In the genomic region with DNA sequence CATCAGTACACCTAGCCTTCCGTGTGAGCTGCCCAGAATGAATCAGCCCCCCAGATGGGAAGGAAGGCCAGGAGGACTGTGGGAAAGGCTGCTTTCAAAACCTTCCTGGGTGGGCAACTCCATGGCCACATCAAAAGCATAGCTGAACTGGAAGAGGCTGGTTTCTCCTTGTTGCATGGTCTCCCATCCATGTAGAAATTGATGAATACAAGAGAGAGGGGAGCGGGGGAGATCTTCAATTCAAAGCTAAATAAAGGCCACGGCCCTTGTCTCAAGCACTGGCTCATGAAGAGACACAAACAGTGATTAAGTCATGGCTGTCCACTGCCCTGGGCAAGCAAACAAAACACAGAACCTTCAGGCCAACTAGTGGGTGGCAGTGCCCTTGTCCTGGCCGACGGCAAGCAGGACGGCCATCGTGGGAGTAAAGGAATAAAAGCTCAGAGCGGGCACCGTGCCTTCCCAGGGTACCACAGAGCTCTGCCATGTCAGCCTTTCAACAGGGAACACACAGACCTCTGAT, we compare ENCODE assay signal across 11 mouse cellular contexts.
DNase-seq lines count a peak whose midpoint lies in the region; ATAC-seq and TF ChIP-seq lines count a peak whose summit lies in the region.
"Had no signal": no experiment of that assay in that cellular context is flagged by ENCODE, and none has a peak within 500 bp of the region (broad histone marks: within the 10 kb centered on the region; RNA-seq: fewer than 3 reads in every experiment).

No protein-coding gene starts in this region.

- no peak for TF ChIP-seq CTCF in kidney, postnatal 0 days (IDR thresholded peaks at IDR 0.05; ENCODE audit: low read depth)
- TF ChIP-seq CTCF in midbrain, postnatal 0 days (IDR thresholded peaks at IDR 0.05), result no peak

- H3K36me3 ChIP-seq in kidney, postnatal 0 days (ENCODE audit: insufficient read depth, low read length), result peaks cover 3% of the 10 kb centered on the region; the same call in 1 of the 2 replicates
- H3K36me3 ChIP-seq in embryonic facial prominence, embryonic 13.5 days, result peaks cover 18% of the 10 kb centered on the region
- no peaks in the 10 kb centered on the region for H3K36me3 ChIP-seq in hindbrain, embryonic 14.5 days (replicated peaks; ENCODE audit: control insufficient read depth, insufficient read depth)
- H3K36me3 ChIP-seq in midbrain, postnatal 0 days (ENCODE audit: insufficient read depth, low read length), result peaks cover 4% of the 10 kb centered on the region; the same call in 1 of the 2 replicates

- peak overlapping the region; percentile 39 for H3K27ac ChIP-seq in kidney, postnatal 0 days
- peak overlapping the region; percentile 66 for H3K27ac ChIP-seq in embryonic facial prominence, embryonic 13.5 days
- H3K27ac ChIP-seq in hindbrain, embryonic 14.5 days, result peak overlapping the region; percentile 83
- 0 out of 2 replicates have a peak overlapping the region, but pooled peaks have one; percentile 63 for H3K27ac ChIP-seq in midbrain, postnatal 0 days (ENCODE audit: low read depth, low read length)

- peaks cover 58% of the 10 kb centered on the region for H3K4me1 ChIP-seq in kidney, postnatal 0 days (replicated peaks; ENCODE audit: insufficient read depth, low read length)
- H3K4me1 ChIP-seq in embryonic facial prominence, embryonic 13.5 days, result peaks cover 80% of the 10 kb centered on the region
- H3K4me1 ChIP-seq in hindbrain, embryonic 14.5 days (replicated peaks; ENCODE audit: control insufficient read depth, insufficient read depth, low read length), result peaks cover 77% of the 10 kb centered on the region
- H3K4me1 ChIP-seq in midbrain, postnatal 0 days (ENCODE audit: insufficient read depth, low read length), result peaks cover 28% of the 10 kb centered on the region; the same call in 1 of the 2 replicates

- peak; percentile 44; the same call in 1 of the 2 replicates for ATAC-seq in kidney, postnatal 0 days (replicated peaks; ENCODE audit: low FRiP score, low read depth)
- no peak for ATAC-seq in embryonic facial prominence, embryonic 13.5 days (ENCODE audit: insufficient number of reproducible peaks, insufficient read depth, low FRiP score, low TSS enrichment, low read depth)
- peak; percentile 35; the same call in 1 of the 2 replicates for ATAC-seq in hindbrain, embryonic 14.5 days (ENCODE audit: low FRiP score)
- peak; percentile 70 for ATAC-seq in midbrain, postnatal 0 days (ENCODE audit: low FRiP score)
- ATAC-seq: Patski had no signal

- H3K4me3 ChIP-seq in kidney, postnatal 0 days (replicated peaks; ENCODE audit: low read depth, low read length), result no peak overlapping the region
- H3K4me3 ChIP-seq in embryonic facial prominence, embryonic 13.5 days, result no peak overlapping the region
- H3K4me3 ChIP-seq in hindbrain, embryonic 14.5 days (replicated peaks; ENCODE audit: low read length), result no peak overlapping the region
- H3K4me3 ChIP-seq in midbrain, postnatal 0 days (ENCODE audit: low read depth, low read length), result no peak overlapping the region

- no peak overlapping the region for H3K4me2 ChIP-seq in kidney, postnatal 0 days (ENCODE audit: low read length)
- no peak overlapping the region for H3K4me2 ChIP-seq in embryonic facial prominence, embryonic 13.5 days
- no peak overlapping the region for H3K4me2 ChIP-seq in hindbrain, embryonic 14.5 days (replicated peaks)
- no peak overlapping the region for H3K4me2 ChIP-seq in midbrain, postnatal 0 days (ENCODE audit: low read depth, low read length, poor library complexity, severe bottlenecking)

- WGBS in kidney, postnatal 0 days, result 52% methylated on average over 9 of the region's 9 CpGs
- WGBS in embryonic facial prominence, embryonic 13.5 days, result 76% methylated on average over 9 of the region's 9 CpGs
- 18% methylated on average over 9 of the region's 9 CpGs for WGBS in hindbrain, embryonic 14.5 days
- 44% methylated on average over 9 of the region's 9 CpGs for WGBS in midbrain, postnatal 0 days

- no peaks in the 10 kb centered on the region for H3K9me3 ChIP-seq in kidney, postnatal 0 days (replicated peaks; ENCODE audit: low read length)
- H3K9me3 ChIP-seq in embryonic facial prominence, embryonic 13.5 days, result no peaks in the 10 kb centered on the region
- H3K9me3 ChIP-seq in hindbrain, embryonic 14.5 days (ENCODE audit: control insufficient read depth, low read length), result no peaks in the 10 kb centered on the region
- H3K9me3 ChIP-seq in midbrain, postnatal 0 days (ENCODE audit: low read length), result no peaks in the 10 kb centered on the region

- no peaks in the 10 kb centered on the region for H3K27me3 ChIP-seq in kidney, postnatal 0 days (ENCODE audit: insufficient read depth, low read length)
- H3K27me3 ChIP-seq in embryonic facial prominence, embryonic 13.5 days, result no peaks in the 10 kb centered on the region
- no peaks in the 10 kb centered on the region for H3K27me3 ChIP-seq in hindbrain, embryonic 14.5 days (ENCODE audit: control insufficient read depth, insufficient read depth, low read length)
- no peaks in the 10 kb centered on the region for H3K27me3 ChIP-seq in midbrain, postnatal 0 days (ENCODE audit: insufficient read depth, low read length)
- H3K27me3 ChIP-seq: Patski had no signal

- DNase-seq in kidney, postnatal 0 days (ENCODE audit: low spot score), result peak; percentile 60
- DNase-seq in kidney, adult 18-20 months, result no peak
- no peak for DNase-seq in hindbrain, embryonic 14.5 days (ENCODE audit: low spot score)
- peak; percentile 81 for DNase-seq in midbrain, postnatal 0 days (ENCODE audit: low spot score)
- DNase-seq in thymus, postnatal 25 days, result no peak
- no peak for DNase-seq in lung, adult 18-20 months
- no peak for DNase-seq in right cerebral cortex, postnatal 14 days
- DNase-seq: kidney, postnatal 25 days; lung, postnatal 36 days had no signal

- H3K9ac ChIP-seq in kidney, postnatal 0 days (ENCODE audit: low read depth, low read length), result no peak overlapping the region
- no peak overlapping the region for H3K9ac ChIP-seq in embryonic facial prominence, embryonic 13.5 days
- H3K9ac ChIP-seq in hindbrain, embryonic 14.5 days, result no peak overlapping the region
- no peak overlapping the region for H3K9ac ChIP-seq in midbrain, postnatal 0 days (replicated peaks; ENCODE audit: low read length, poor library complexity, severe bottlenecking)

Comparison
In these comparisons a context has a peak if more than half of its experiments do, and no peak if none do; other contexts are left out.
1. DNase-seq: peak in kidney, postnatal 0 days (single experiment) and midbrain, postnatal 0 days (single experiment); none in kidney, adult 18-20 months (single experiment), hindbrain, embryonic 14.5 days (single experiment), thymus, postnatal 25 days (single experiment), lung, adult 18-20 months (0 of 2) and right cerebral cortex, postnatal 14 days (single experiment).
2. Peak in every context shown above with its lines, with median percentiles within 50 percentile points of each other: H3K27ac ChIP-seq.